Mouse (Mus musculus): Measurements from ENCODE around the gene Sgcd. TPM values are rescaled to one million over a fixed set of nuclear protein-coding genes. Genes with fewer than 3 reads are reported as not detected.

Sgcd gene
- polyA plus RNA-seq, 1 experiment from 2014 or later, result 2.5 TPM

- no peak overlapping the region for H3K27ac ChIP-seq (ENCODE audit: low read length)
- H3K4me1 ChIP-seq (ENCODE audit: insufficient read depth, low read length), result no peaks in the 10 kb centered on the region
- H3K27me3 ChIP-seq (ENCODE audit: insufficient read depth, low read length), result no peaks in the 10 kb centered on the region
- no peak for ATAC-seq (ENCODE audit: low FRiP score, low TSS enrichment)
- H3K9ac ChIP-seq (replicated peaks; ENCODE audit: low read length), result no peak overlapping the region
- no peak overlapping the region for H3K4me2 ChIP-seq (replicated peaks; ENCODE audit: low read depth, low read length)
- H3K9me3 ChIP-seq (ENCODE audit: low read length), result no peaks in the 10 kb centered on the region
- 11% methylated on average over 1 of the region's 1 CpGs for whole genome bisulfite sequencing
- no peak overlapping the region for H3K4me3 ChIP-seq (ENCODE audit: low read length)
- no peaks in the 10 kb centered on the region for H3K36me3 ChIP-seq (ENCODE audit: insufficient read depth, low read length)
These were observed 330.6 kb downstream of the Sgcd start for GRCm38 (mm10) chr11:47658135-47658534.

GRCm38 (mm10) chr11:47645911-47646310 lies 342.9 kb downstream of the Sgcd start:
- Histone ChIP-seq H3K27me3 (ENCODE audit: insufficient read depth, low read length) (no peaks in the 10 kb centered on the region), H3K9ac (replicated peaks; ENCODE audit: low read length) (no peak overlapping the region), H3K9me3 (ENCODE audit: low read length) (no peaks in the 10 kb centered on the region), H3K27ac (ENCODE audit: low read length) (no peak overlapping the region), H3K4me2 (replicated peaks; ENCODE audit: low read depth, low read length) (no peak overlapping the region), H3K4me1 (ENCODE audit: insufficient read depth, low read length) (no peaks in the 10 kb centered on the region), H3K4me3 (ENCODE audit: low read length) (no peak overlapping the region), H3K36me3 (ENCODE audit: insufficient read depth, low read length) (no peaks in the 10 kb centered on the region)
- ATAC-seq (ENCODE audit: low FRiP score, low TSS enrichment), result no peak

- no peaks in the 10 kb centered on the region for H3K9me3 ChIP-seq (ENCODE audit: low read length)
- H3K36me3 ChIP-seq (ENCODE audit: insufficient read depth, low read length), result no peaks in the 10 kb centered on the region
- H3K4me2 ChIP-seq (replicated peaks; ENCODE audit: low read depth, low read length), result no peak overlapping the region
- 43% methylated on average over 2 of the region's 2 CpGs for WGBS
- H3K4me3 ChIP-seq (ENCODE audit: low read length), result no peak overlapping the region
- H3K4me1 ChIP-seq (ENCODE audit: insufficient read depth, low read length), result no peaks in the 10 kb centered on the region
- no peak overlapping the region for H3K9ac ChIP-seq (replicated peaks; ENCODE audit: low read length)
- no peak for ATAC-seq (ENCODE audit: low FRiP score, low TSS enrichment)
- no peaks in the 10 kb centered on the region for H3K27me3 ChIP-seq (ENCODE audit: insufficient read depth, low read length)
- H3K27ac ChIP-seq (ENCODE audit: low read length), result no peak overlapping the region
These were observed 347.1 kb downstream of the Sgcd start for GRCm38 (mm10) chr11:47641567-47642259.

- Histone ChIP-seq H3K4me1 (ENCODE audit: insufficient read depth, low read length) (no peaks in the 10 kb centered on the region), H3K9ac (replicated peaks; ENCODE audit: low read length) (no peak overlapping the region), H3K27me3 (ENCODE audit: insufficient read depth, low read length) (no peaks in the 10 kb centered on the region), H3K4me3 (ENCODE audit: low read length) (no peak overlapping the region), H3K9me3 (ENCODE audit: low read length) (no peaks in the 10 kb centered on the region), H3K4me2 (replicated peaks; ENCODE audit: low read depth, low read length) (no peak overlapping the region), H3K36me3 (ENCODE audit: insufficient read depth, low read length) (no peaks in the 10 kb centered on the region), H3K27ac (ENCODE audit: low read length) (no peak overlapping the region)
- no peak for ATAC-seq (ENCODE audit: low FRiP score, low TSS enrichment)
- WGBS, result 31% methylated on average over 1 of the region's 1 CpGs
These were observed 348.2 kb downstream of the Sgcd start for GRCm38 (mm10) chr11:47640556-47640955.

GRCm38 (mm10) chr11:47630186-47630585 lies 358.6 kb downstream of the Sgcd start:
- no peaks in the 10 kb centered on the region for H3K36me3 ChIP-seq (ENCODE audit: insufficient read depth, low read length)
- H3K4me2 ChIP-seq (replicated peaks; ENCODE audit: low read depth, low read length), result no peak overlapping the region
- no peak overlapping the region for H3K9ac ChIP-seq (replicated peaks; ENCODE audit: low read length)
- no peaks in the 10 kb centered on the region for H3K27me3 ChIP-seq (ENCODE audit: insufficient read depth, low read length)
- no peak for ATAC-seq (ENCODE audit: low FRiP score, low TSS enrichment)
- no peaks in the 10 kb centered on the region for H3K9me3 ChIP-seq (ENCODE audit: low read length)
- no peaks in the 10 kb centered on the region for H3K4me1 ChIP-seq (ENCODE audit: insufficient read depth, low read length)
- no peak overlapping the region for H3K4me3 ChIP-seq (ENCODE audit: low read length)
- 89% methylated on average over 2 of the region's 2 CpGs for WGBS
- no peak overlapping the region for H3K27ac ChIP-seq (ENCODE audit: low read length)

- Histone ChIP-seq H3K27me3 (ENCODE audit: insufficient read depth, low read length) (no peaks in the 10 kb centered on the region), H3K27ac (ENCODE audit: low read length) (no peak overlapping the region), H3K9me3 (ENCODE audit: low read length) (no peaks in the 10 kb centered on the region), H3K4me2 (replicated peaks; ENCODE audit: low read depth, low read length) (no peak overlapping the region), H3K4me1 (ENCODE audit: insufficient read depth, low read length) (no peaks in the 10 kb centered on the region), H3K4me3 (ENCODE audit: low read length) (no peak overlapping the region), H3K9ac (replicated peaks; ENCODE audit: low read length) (no peak overlapping the region), H3K36me3 (ENCODE audit: insufficient read depth, low read length) (no peaks in the 10 kb centered on the region)
- no peak for ATAC-seq (ENCODE audit: low FRiP score, low TSS enrichment)
- WGBS, result 80% methylated on average over 4 of the region's 4 CpGs
These were observed 378.9 kb downstream of the Sgcd start for GRCm38 (mm10) chr11:47609892-47610291.

- WGBS, result 60% methylated on average over 4 of the region's 4 CpGs
These were observed 414.1 kb downstream of the Sgcd start for GRCm38 (mm10) chr11:47574635-47575034.

GRCm38 (mm10) chr11:47568488-47568887 lies 420.3 kb downstream of the Sgcd start:
- Histone ChIP-seq H3K4me1 (ENCODE audit: insufficient read depth, low read length) (no peaks in the 10 kb centered on the region), H3K9me3 (ENCODE audit: low read length) (no peaks in the 10 kb centered on the region), H3K4me3 (ENCODE audit: low read length) (no peak overlapping the region), H3K9ac (replicated peaks; ENCODE audit: low read length) (no peak overlapping the region), H3K4me2 (replicated peaks; ENCODE audit: low read depth, low read length) (no peak overlapping the region), H3K36me3 (ENCODE audit: insufficient read depth, low read length) (no peaks in the 10 kb centered on the region), H3K27ac (ENCODE audit: low read length) (no peak overlapping the region), H3K27me3 (ENCODE audit: insufficient read depth, low read length) (no peaks in the 10 kb centered on the region)
- ATAC-seq (ENCODE audit: low FRiP score, low TSS enrichment), result peak; percentile 89
- WGBS, result 63% methylated on average over 1 of the region's 1 CpGs

More at GRCm38 (mm10) chr11:47574635-47575034, 414.1 kb downstream of the Sgcd start:
- Histone ChIP-seq H3K36me3 (ENCODE audit: insufficient read depth, low read length) (no peaks in the 10 kb centered on the region), H3K4me2 (replicated peaks; ENCODE audit: low read depth, low read length) (no peak overlapping the region), H3K9ac (replicated peaks; ENCODE audit: low read length) (no peak overlapping the region), H3K9me3 (ENCODE audit: low read length) (no peaks in the 10 kb centered on the region), H3K4me3 (ENCODE audit: low read length) (no peak overlapping the region), H3K27me3 (ENCODE audit: insufficient read depth, low read length) (no peaks in the 10 kb centered on the region), H3K27ac (ENCODE audit: low read length) (no peak overlapping the region), H3K4me1 (ENCODE audit: insufficient read depth, low read length) (no peaks in the 10 kb centered on the region)
- no peak for ATAC-seq (ENCODE audit: low FRiP score, low TSS enrichment)

- H3K27me3 ChIP-seq (ENCODE audit: insufficient read depth, low read length), result no peaks in the 10 kb centered on the region
- no peak for ATAC-seq (ENCODE audit: low FRiP score, low TSS enrichment)
- H3K9me3 ChIP-seq (ENCODE audit: low read length), result no peaks in the 10 kb centered on the region
- H3K9ac ChIP-seq (replicated peaks; ENCODE audit: low read length), result no peak overlapping the region
- no peak overlapping the region for H3K4me3 ChIP-seq (ENCODE audit: low read length)
- no peak overlapping the region for H3K27ac ChIP-seq (ENCODE audit: low read length)
- 72% methylated on average over 3 of the region's 3 CpGs for WGBS
- H3K36me3 ChIP-seq (ENCODE audit: insufficient read depth, low read length), result no peaks in the 10 kb centered on the region
- no peaks in the 10 kb centered on the region for H3K4me1 ChIP-seq (ENCODE audit: insufficient read depth, low read length)
- H3K4me2 ChIP-seq (replicated peaks; ENCODE audit: low read depth, low read length), result no peak overlapping the region
These were observed 422.6 kb downstream of the Sgcd start for GRCm38 (mm10) chr11:47566156-47566555.

GRCm38 (mm10) chr11:47524845-47525244 lies 463.9 kb downstream of the Sgcd start:
- WGBS, result 48% methylated on average over 1 of the region's 1 CpGs
- no peak overlapping the region for H3K4me3 ChIP-seq (ENCODE audit: low read length)
- H3K9ac ChIP-seq (replicated peaks; ENCODE audit: low read length), result no peak overlapping the region
- H3K9me3 ChIP-seq (ENCODE audit: low read length), result no peaks in the 10 kb centered on the region
- no peaks in the 10 kb centered on the region for H3K36me3 ChIP-seq (ENCODE audit: insufficient read depth, low read length)
- ATAC-seq (ENCODE audit: low FRiP score, low TSS enrichment), result no peak
- H3K4me1 ChIP-seq (ENCODE audit: insufficient read depth, low read length), result no peaks in the 10 kb centered on the region
- no peaks in the 10 kb centered on the region for H3K27me3 ChIP-seq (ENCODE audit: insufficient read depth, low read length)
- no peak overlapping the region for H3K27ac ChIP-seq (ENCODE audit: low read length)
- H3K4me2 ChIP-seq (replicated peaks; ENCODE audit: low read depth, low read length), result no peak overlapping the region
